Mouse (Mus musculus) yolk sac, embryonic 10.5 days (tissue): ENCODE data around the gene Urah.
A peak's percentile ranks its signal among the peaks of the same experiment; 100 is the strongest.

Experiments
- DNase-seq: peaks from one replicate; pipeline ENCODE4 v3.0.0-alpha.2; 2017; ENCODE audit warnings: low spot score

Gene Urah

GRCm38 (mm10) chr7:140840750-140841735 lies 6.2 kb downstream of the Urah start:
- peak; percentile 26 for DNase-seq

GRCm38 (mm10) chr7:140843806-140844205 lies 9.0 kb downstream of the Urah start:
- no peak for DNase-seq

GRCm38 (mm10) chr7:140844905-140845665 lies 10.3 kb downstream of the Urah start, which contains the start of gene Scgb1c1:
Gene Scgb1c1, plus strand, starts transcription at chr7:140845547.
- DNase-seq, result peak; percentile 74

- no peak for DNase-seq
Measured at GRCm38 (mm10) chr7:140845683-140846082, 10.9 kb downstream of the Urah start.

GRCm38 (mm10) chr7:140846676-140847075 lies 11.9 kb downstream of the Urah start:
- DNase-seq, result no peak

- DNase-seq, result no peak
Measured at GRCm38 (mm10) chr7:140847755-140848580, 13.2 kb downstream of the Urah start, which contains the start of gene Odf3. Gene Odf3, plus strand, starts transcription at chr7:140847805.

GRCm38 (mm10) chr7:140848591-140848990 lies 13.8 kb downstream of the Urah start:
- DNase-seq, result no peak

- DNase-seq, result no peak
Measured at GRCm38 (mm10) chr7:140851916-140852315, 17.1 kb downstream of the Urah start.

- peak; percentile 53 for DNase-seq
Measured at GRCm38 (mm10) chr7:140853386-140853785, 18.6 kb downstream of the Urah start.

GRCm38 (mm10) chr7:140854483-140854882 lies 19.7 kb downstream of the Urah start:
- DNase-seq, result no peak

GRCm38 (mm10) chr7:140855181-140855580 lies 20.4 kb downstream of the Urah start:
- no peak for DNase-seq

GRCm38 (mm10) chr7:140855860-140856784 lies 21.3 kb downstream of the Urah start, which contains the start of gene Gm45785:
Gene Gm45785, minus strand, starts transcription at chr7:140856331.
- DNase-seq, result peak; percentile 92

- peak; percentile 85 for DNase-seq
Measured at GRCm38 (mm10) chr7:140856785-140857549, 22.1 kb downstream of the Urah start, which contains the start of gene Ric8a. Gene Ric8a, plus strand, starts transcription at chr7:140856957.

- DNase-seq, result no peak
Measured at GRCm38 (mm10) chr7:140857550-140858505, 23.0 kb downstream of the Urah start, which contains the start of gene Bet1l. Gene Bet1l, minus strand, starts transcription at chr7:140857577.

GRCm38 (mm10) chr7:140858746-140859145 lies 23.9 kb downstream of the Urah start:
- no peak for DNase-seq

GRCm38 (mm10) chr7:140859997-140860396 lies 25.2 kb downstream of the Urah start:
- DNase-seq, result no peak

GRCm38 (mm10) chr7:140860728-140861127 lies 25.9 kb downstream of the Urah start:
- DNase-seq, result no peak

- no peak for DNase-seq
Measured at GRCm38 (mm10) chr7:140864761-140865160, 29.9 kb downstream of the Urah start.
